Mouse (Mus musculus): ENCODE data around the gene Epb41l3. TPM values are rescaled to one million over a fixed set of nuclear protein-coding genes. Genes with fewer than 3 reads are reported as not detected.
"Not testable (repeated sequence)": the region's sequence is repeated elsewhere in the genome, so short reads cannot be mapped to it uniquely, and the experiment has no call there.

The Epb41l3 gene
- total and polyA plus RNA-seq, 3 experiments = not detected

DNA sequence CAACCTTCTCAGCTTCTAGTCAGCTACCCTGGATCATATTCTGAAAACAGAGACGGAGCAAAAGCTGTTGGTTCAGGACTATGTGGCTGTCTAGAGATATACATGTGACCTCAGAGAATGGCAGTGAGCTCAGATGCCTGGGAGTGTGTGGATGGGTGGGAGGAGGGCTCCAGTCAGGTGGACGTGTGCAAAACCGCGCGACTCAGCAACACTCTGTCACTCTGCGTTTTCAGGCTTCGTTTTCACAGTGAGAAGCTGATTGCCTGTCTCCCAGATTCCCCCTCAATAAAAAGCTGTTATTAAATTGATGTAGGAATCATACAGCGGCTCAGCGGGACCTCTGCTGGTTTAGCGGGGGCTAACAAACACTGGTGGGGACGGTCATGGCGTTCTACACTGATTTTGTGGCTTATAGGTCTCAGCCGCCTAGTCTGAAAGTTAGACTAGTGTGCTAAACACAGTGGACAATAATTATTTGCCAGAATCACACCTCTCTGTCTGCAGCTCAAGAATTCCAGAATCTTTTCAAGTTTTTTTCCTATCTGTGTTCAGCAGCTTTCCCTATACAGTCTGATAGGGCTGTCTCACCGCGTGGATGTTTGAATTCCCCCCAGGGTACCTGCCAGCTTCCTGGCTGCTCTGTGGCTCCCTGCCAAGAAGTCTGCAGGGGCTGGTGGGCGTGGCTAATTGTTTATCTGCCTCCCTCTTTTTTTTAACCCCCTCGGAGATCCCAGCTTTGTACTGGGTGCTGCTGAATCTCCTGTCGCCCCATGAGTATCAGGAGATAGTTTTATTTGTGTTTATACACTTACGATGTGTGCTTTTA lies 45.3 kb downstream of the Epb41l3 start:
- Histone ChIP-seq H3K36me3 (ENCODE audit: control insufficient read depth in 1 of 2, insufficient read depth in 2 of 2, low read length in 2 of 2) (no peaks in the 10 kb centered on the region), H3K27me3 (ENCODE audit: control insufficient read depth in 1 of 2, insufficient read depth in 2 of 2, low read length in 2 of 2) (no peaks in the 10 kb centered on the region), H3K4me1 (ENCODE audit: control insufficient read depth in 1 of 2, insufficient read depth in 2 of 2, low read length in 2 of 2) (no peaks in the 10 kb centered on the region), H3K9me3 (replicated peaks; ENCODE audit: insufficient read depth, low read length) (no peaks in the 10 kb centered on the region), H3K4me3 (ENCODE audit: control insufficient read depth in 1 of 2, insufficient read depth in 1 of 2, low read depth in 2 of 2, low read length in 2 of 2) (no peak overlapping the region), H3K9ac (ENCODE audit: control insufficient read depth, low read depth, low read length, poor library complexity, severe bottlenecking) (no peak overlapping the region), H3K27ac (ENCODE audit: control insufficient read depth, low read depth, low read length) (no peak overlapping the region), H3K79me2 (ENCODE audit: control insufficient read depth, insufficient read depth, low read length, poor library complexity) (no peaks in the 10 kb centered on the region)
- DNase-seq (ENCODE audit: low read depth, low spot score) = no peak
- TF ChIP-seq UBTF (IDR thresholded peaks at IDR 0.05; ENCODE audit: borderline replicate concordance, insufficient read depth, low read depth, low read length) (no peak), CHD2 (IDR thresholded peaks at IDR 0.05; ENCODE audit: low read length) (no peak), NELFE (IDR thresholded peaks at IDR 0.05; ENCODE audit: low read depth, low read length) (no peak), NRF1 (IDR thresholded peaks at IDR 0.05; ENCODE audit: insufficient read depth, low read depth, low read length, poor library complexity, severe bottlenecking) (no peak), BHLHE40 (IDR thresholded peaks at IDR 0.05; ENCODE audit: borderline replicate concordance, low read depth, low read length) (no peak), MAX (IDR thresholded peaks at IDR 0.05; ENCODE audit: low read length) (no peak), POLR2AphosphoS2 (IDR thresholded peaks at IDR 0.05; ENCODE audit: low read length) (no peak), MXI1 (IDR thresholded peaks at IDR 0.05; ENCODE audit: low read depth, low read length) (no peak)

GRCm38 (mm10) chr17:69122403-69122802 lies 46.9 kb downstream of the Epb41l3 start:
- H3K27ac ChIP-seq (ENCODE audit: control insufficient read depth, low read depth, low read length); H3K9me3 ChIP-seq (replicated peaks; ENCODE audit: insufficient read depth, low read length); DNase-seq (ENCODE audit: low read depth, low spot score); H3K79me2 ChIP-seq (ENCODE audit: control insufficient read depth, insufficient read depth, low read length, poor library complexity); H3K4me1 ChIP-seq (ENCODE audit: control insufficient read depth in 1 of 2, insufficient read depth in 2 of 2, low read length in 2 of 2); H3K9ac ChIP-seq (ENCODE audit: control insufficient read depth, low read depth, low read length, poor library complexity, severe bottlenecking); H3K36me3 ChIP-seq (ENCODE audit: control insufficient read depth in 1 of 2, insufficient read depth in 2 of 2, low read length in 2 of 2); H3K4me3 ChIP-seq (ENCODE audit: control insufficient read depth in 1 of 2, insufficient read depth in 1 of 2, low read depth in 2 of 2, low read length in 2 of 2); H3K27me3 ChIP-seq (ENCODE audit: control insufficient read depth in 1 of 2, insufficient read depth in 2 of 2, low read length in 2 of 2): not testable (repeated sequence)

- no peak overlapping the region for H3K9ac ChIP-seq (ENCODE audit: control insufficient read depth, low read depth, low read length, poor library complexity, severe bottlenecking)
- no peak overlapping the region for H3K27ac ChIP-seq (ENCODE audit: control insufficient read depth, low read depth, low read length)
- no peaks in the 10 kb centered on the region for H3K9me3 ChIP-seq (replicated peaks; ENCODE audit: insufficient read depth, low read length)
- H3K4me1 ChIP-seq (ENCODE audit: control insufficient read depth in 1 of 2, insufficient read depth in 2 of 2, low read length in 2 of 2) = no peaks in the 10 kb centered on the region
- no peak overlapping the region for H3K4me3 ChIP-seq (ENCODE audit: control insufficient read depth in 1 of 2, insufficient read depth in 1 of 2, low read depth in 2 of 2, low read length in 2 of 2)
- TF ChIP-seq NRF1 (IDR thresholded peaks at IDR 0.05; ENCODE audit: insufficient read depth, low read depth, low read length, poor library complexity, severe bottlenecking) (no peak), CHD2 (IDR thresholded peaks at IDR 0.05; ENCODE audit: low read length) (no peak), BHLHE40 (IDR thresholded peaks at IDR 0.05; ENCODE audit: borderline replicate concordance, low read depth, low read length) (no peak), HCFC1 (IDR thresholded peaks at IDR 0.05; ENCODE audit: low read depth, low read length) (no peak), ZNF384 (IDR thresholded peaks at IDR 0.05; ENCODE audit: low read depth, low read length) (no peak), ZKSCAN1 (IDR thresholded peaks at IDR 0.05; ENCODE audit: low read depth, low read length) (no peak), MAZ (IDR thresholded peaks at IDR 0.05; ENCODE audit: low read depth, low read length) (no peak), POLR2AphosphoS2 (IDR thresholded peaks at IDR 0.05; ENCODE audit: low read length) (no peak), GATA1 (IDR thresholded peaks at IDR 0.05; ENCODE audit: low read depth, low read length) (no peak), MAX (IDR thresholded peaks at IDR 0.05; ENCODE audit: low read length) (no peak), UBTF (IDR thresholded peaks at IDR 0.05; ENCODE audit: borderline replicate concordance, insufficient read depth, low read depth, low read length) (no peak), TBP (IDR thresholded peaks at IDR 0.05; ENCODE audit: low read depth, low read length) (no peak), GABPA (IDR thresholded peaks at IDR 0.05; ENCODE audit: low read depth, low read length) (no peak), ZMIZ1 (IDR thresholded peaks at IDR 0.05; ENCODE audit: low read depth, low read length) (no peak), MYC (IDR thresholded peaks at IDR 0.05; ENCODE audit: low read depth, low read length) (no peak), RAD21 (IDR thresholded peaks at IDR 0.05; ENCODE audit: low read depth, low read length) (no peak), POLR2A (IDR thresholded peaks at IDR 0.05; ENCODE audit: control insufficient read depth in 1 of 2, insufficient read depth in 1 of 2, low read depth in 1 of 2, low read length in 2 of 2, poor library complexity in 1 of 2) (no peak)
- no peaks in the 10 kb centered on the region for H3K36me3 ChIP-seq (ENCODE audit: control insufficient read depth in 1 of 2, insufficient read depth in 2 of 2, low read length in 2 of 2)
- H3K27me3 ChIP-seq (ENCODE audit: control insufficient read depth in 1 of 2, insufficient read depth in 2 of 2, low read length in 2 of 2) = no peaks in the 10 kb centered on the region
- no peak for DNase-seq (ENCODE audit: low read depth, low spot score)
- H3K79me2 ChIP-seq (ENCODE audit: control insufficient read depth, insufficient read depth, low read length, poor library complexity) = no peaks in the 10 kb centered on the region
Measured at GRCm38 (mm10) chr17:69127436-69127835, 52.0 kb downstream of the Epb41l3 start.

Data from MEL (cell line).